Mouse (Mus musculus): ENCODE measurements around the gene Pink1. TPM values are rescaled to one million over a fixed set of nuclear protein-coding genes. Genes with fewer than 3 reads are reported as not detected.
"Not testable (repeated sequence)": the region's sequence is repeated elsewhere in the genome, so short reads cannot be mapped to it uniquely, and the experiment has no call there.

Gene Pink1
- polyA plus RNA-seq, 1 experiment from 2014 or later = 57.0 TPM

GRCm38 (mm10) chr4:138337341-138337740 lies 11.2 kb upstream of the Pink1 start:
- no peak for ATAC-seq (ENCODE audit: low FRiP score)
- Histone ChIP-seq H3K27me3 (0 out of 2 replicates have a peak, but pooled peaks cover 4% of the 10 kb centered on the region), H3K4me1 (no peaks in the 10 kb centered on the region), H3K27ac (no peak overlapping the region), H3K4me3 (replicated peaks) (no peak overlapping the region), H3K4me2 (no peak overlapping the region), H3K36me3 (replicated peaks) (no peaks in the 10 kb centered on the region), H3K9me3 (no peaks in the 10 kb centered on the region), H3K9ac (no peak overlapping the region)
- WGBS = 85% methylated on average over 9 of the region's 9 CpGs

- no peak for ATAC-seq (ENCODE audit: low FRiP score)
- no peaks in the 10 kb centered on the region for H3K36me3 ChIP-seq (replicated peaks)
- H3K9me3 ChIP-seq = no peaks in the 10 kb centered on the region
- no peak overlapping the region for H3K4me3 ChIP-seq (replicated peaks)
- no peak overlapping the region for H3K4me2 ChIP-seq
- 80% methylated on average over 5 of the region's 5 CpGs for WGBS
- H3K27me3 ChIP-seq = 0 out of 2 replicates have a peak, but pooled peaks cover 4% of the 10 kb centered on the region
- no peak overlapping the region for H3K27ac ChIP-seq
- H3K9ac ChIP-seq = no peak overlapping the region
- H3K4me1 ChIP-seq = no peaks in the 10 kb centered on the region
These were observed 10.8 kb upstream of the Pink1 start for GRCm38 (mm10) chr4:138336876-138337275.

DNA sequence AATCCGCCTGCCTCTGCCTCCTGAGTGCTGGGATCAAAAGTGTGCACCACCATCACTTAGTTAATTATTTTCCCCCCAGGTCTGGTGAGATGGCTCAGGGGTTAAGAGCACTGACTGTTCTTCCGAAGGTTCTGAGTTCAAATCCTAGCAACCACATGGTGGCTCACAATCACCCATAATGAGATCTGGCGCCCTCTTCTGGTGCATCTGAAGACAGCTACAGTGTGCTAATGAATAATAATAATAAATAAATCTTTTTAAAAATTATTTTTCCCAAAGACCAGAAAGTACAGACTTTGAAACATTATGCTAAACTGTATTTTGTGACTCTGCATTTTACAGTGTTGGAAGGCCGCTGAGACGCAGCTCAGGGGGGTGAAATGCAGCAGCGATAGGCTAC lies 9.5 kb upstream of the Pink1 start:
- no peak overlapping the region for H3K9ac ChIP-seq
- H3K4me2 ChIP-seq = no peak overlapping the region
- H3K4me1 ChIP-seq = no peaks in the 10 kb centered on the region
- no peaks in the 10 kb centered on the region for H3K36me3 ChIP-seq (replicated peaks)
- H3K9me3 ChIP-seq = no peaks in the 10 kb centered on the region
- WGBS = 84% methylated on average over 6 of the region's 6 CpGs
- H3K27ac ChIP-seq = no peak overlapping the region
- H3K4me3 ChIP-seq (replicated peaks) = no peak overlapping the region
- peaks cover 5% of the 10 kb centered on the region; the same call in 1 of the 2 replicates for H3K27me3 ChIP-seq
- no peak for ATAC-seq (ENCODE audit: low FRiP score)

GRCm38 (mm10) chr4:138335036-138335435 lies 8.9 kb upstream of the Pink1 start:
- no peaks in the 10 kb centered on the region for H3K4me1 ChIP-seq
- no peaks in the 10 kb centered on the region for H3K36me3 ChIP-seq (replicated peaks)
- ATAC-seq (ENCODE audit: low FRiP score) = no peak
- H3K9ac ChIP-seq = no peak overlapping the region
- peaks cover 5% of the 10 kb centered on the region; the same call in 1 of the 2 replicates for H3K27me3 ChIP-seq
- H3K4me2 ChIP-seq = no peak overlapping the region
- no peak overlapping the region for H3K4me3 ChIP-seq (replicated peaks)
- 84% methylated on average over 12 of the region's 12 CpGs for WGBS
- no peak overlapping the region for H3K27ac ChIP-seq
- H3K9me3 ChIP-seq = no peaks in the 10 kb centered on the region

DNA sequence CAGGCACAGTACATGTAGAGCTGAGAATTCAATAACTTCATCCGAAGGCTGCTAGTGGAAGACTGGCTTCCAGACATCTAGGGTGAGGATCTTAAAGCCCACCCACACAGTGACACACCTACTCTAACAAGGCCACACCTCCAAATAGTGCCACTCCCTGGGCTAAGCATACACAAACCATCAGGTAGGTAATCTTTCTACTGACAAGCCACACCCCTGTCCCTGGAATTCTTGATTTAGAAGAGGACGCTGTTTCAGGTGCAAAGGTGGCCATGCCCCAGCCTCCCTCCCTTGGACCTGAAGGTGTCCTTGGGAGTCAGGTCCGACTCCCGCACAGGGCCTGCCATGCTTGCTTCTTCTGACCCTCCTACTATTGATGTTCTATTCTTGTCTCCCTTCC lies 7.0 kb upstream of the Pink1 start:
- H3K9me3 ChIP-seq = no peaks in the 10 kb centered on the region
- no peak overlapping the region for H3K27ac ChIP-seq
- 89% methylated on average over 4 of the region's 4 CpGs for WGBS

DNA sequence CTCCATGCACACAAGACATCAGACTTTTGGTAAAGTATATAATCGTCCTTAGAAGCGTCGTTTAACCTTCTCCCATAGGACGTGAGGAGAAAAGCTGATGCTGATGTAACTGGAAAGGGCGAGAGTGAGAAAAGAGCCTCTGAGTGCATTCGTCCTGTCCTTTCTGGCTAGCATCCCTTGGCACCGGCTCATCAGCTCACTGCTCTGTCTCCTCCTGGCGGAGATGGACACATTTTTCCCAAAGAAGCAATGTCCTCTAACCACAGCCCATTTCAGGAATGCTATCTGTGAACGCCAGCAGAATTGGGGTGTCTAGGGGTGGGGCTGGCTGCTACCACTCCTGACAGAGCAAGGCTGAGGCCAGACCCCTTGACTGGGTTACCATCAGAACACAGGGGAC lies 5.5 kb upstream of the Pink1 start:
- H3K9ac ChIP-seq = no peak overlapping the region
- 83% methylated on average over 9 of the region's 9 CpGs for whole genome bisulfite sequencing
- H3K4me2 ChIP-seq = no peak overlapping the region
- no peaks in the 10 kb centered on the region for H3K36me3 ChIP-seq (replicated peaks)
- H3K4me3 ChIP-seq (replicated peaks) = no peak overlapping the region
- ATAC-seq (ENCODE audit: low FRiP score) = no peak
- no peak overlapping the region for H3K27ac ChIP-seq
- H3K4me1 ChIP-seq = peaks cover 4% of the 10 kb centered on the region; the same call in 1 of the 2 replicates
- H3K27me3 ChIP-seq = peaks cover 5% of the 10 kb centered on the region; the same call in 1 of the 2 replicates
- H3K9me3 ChIP-seq = no peaks in the 10 kb centered on the region

More for the DNA sequence above, 7.0 kb upstream of the Pink1 start:
- Histone ChIP-seq H3K36me3 (replicated peaks) (no peaks in the 10 kb centered on the region), H3K4me1 (peaks cover under 1% of the 10 kb centered on the region; the same call in 1 of the 2 replicates), H3K4me2 (no peak overlapping the region), H3K9ac (no peak overlapping the region), H3K4me3 (replicated peaks) (no peak overlapping the region), H3K27me3 (peaks cover 5% of the 10 kb centered on the region; the same call in 1 of the 2 replicates)
- ATAC-seq (ENCODE audit: low FRiP score) = no peak

- Histone ChIP-seq H3K4me2 (0 out of 2 replicates have a peak overlapping the region, but pooled peaks have one; percentile 10), H3K9me3 (no peaks in the 10 kb centered on the region)
These were observed 4.2 kb upstream of the Pink1 start for GRCm38 (mm10) chr4:138330264-138330671.

GRCm38 (mm10) chr4:138327891-138328470 lies 1.9 kb upstream of the Pink1 start:
- no peaks in the 10 kb centered on the region for H3K9me3 ChIP-seq
- ATAC-seq (ENCODE audit: low FRiP score) = no peak
- H3K4me1 ChIP-seq = peaks cover 18% of the 10 kb centered on the region
- WGBS = 75% methylated on average over 7 of the region's 7 CpGs
- peak overlapping the region; percentile 48 for H3K4me2 ChIP-seq
- H3K36me3 ChIP-seq (replicated peaks) = no peaks in the 10 kb centered on the region
- peaks cover 5% of the 10 kb centered on the region; the same call in 1 of the 2 replicates for H3K27me3 ChIP-seq
- peak overlapping the region; percentile 25 for H3K4me3 ChIP-seq (replicated peaks)
- H3K9ac ChIP-seq = no peak overlapping the region
- no peak overlapping the region for H3K27ac ChIP-seq

More at GRCm38 (mm10) chr4:138330264-138330671, 4.2 kb upstream of the Pink1 start:
- no peak overlapping the region for H3K4me3 ChIP-seq (replicated peaks)
- peaks cover 4% of the 10 kb centered on the region; the same call in 1 of the 2 replicates for H3K4me1 ChIP-seq
- H3K27ac ChIP-seq = no peak overlapping the region
- no peaks in the 10 kb centered on the region for H3K36me3 ChIP-seq (replicated peaks)
- H3K9ac ChIP-seq = no peak overlapping the region
- ATAC-seq (ENCODE audit: low FRiP score) = no peak
- WGBS = 14% methylated on average over 15 of the region's 15 CpGs
- peaks cover 5% of the 10 kb centered on the region; the same call in 1 of the 2 replicates for H3K27me3 ChIP-seq

DNA sequence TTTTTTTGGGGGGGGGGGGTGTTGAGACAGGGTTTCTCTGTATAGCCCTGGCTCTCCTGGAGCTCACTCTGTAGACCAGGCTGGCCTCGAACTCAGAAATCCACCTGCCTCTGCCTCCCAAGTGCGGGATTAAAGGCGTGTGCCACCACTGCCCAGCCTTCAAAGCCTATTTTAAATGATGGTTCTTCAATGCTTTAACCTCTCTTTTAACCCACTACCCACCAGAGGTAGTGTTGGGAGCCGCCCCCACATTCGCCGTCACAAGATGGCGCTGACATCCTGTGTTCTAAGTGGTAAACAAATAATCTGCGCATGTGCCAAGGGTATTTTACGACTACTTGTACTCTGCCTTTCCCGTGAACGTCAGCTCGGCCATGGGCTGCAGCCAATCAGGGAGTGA lies 1.0 kb upstream of the Pink1 start:
- ATAC-seq (ENCODE audit: low FRiP score); H3K27ac ChIP-seq; H3K36me3 ChIP-seq (replicated peaks); H3K4me3 ChIP-seq (replicated peaks); H3K4me2 ChIP-seq; H3K9me3 ChIP-seq; H3K9ac ChIP-seq; H3K27me3 ChIP-seq: not testable (repeated sequence)
- peaks cover 26% of the 10 kb centered on the region for H3K4me1 ChIP-seq
- WGBS = 59% methylated on average over 8 of the region's 12 CpGs

DNA sequence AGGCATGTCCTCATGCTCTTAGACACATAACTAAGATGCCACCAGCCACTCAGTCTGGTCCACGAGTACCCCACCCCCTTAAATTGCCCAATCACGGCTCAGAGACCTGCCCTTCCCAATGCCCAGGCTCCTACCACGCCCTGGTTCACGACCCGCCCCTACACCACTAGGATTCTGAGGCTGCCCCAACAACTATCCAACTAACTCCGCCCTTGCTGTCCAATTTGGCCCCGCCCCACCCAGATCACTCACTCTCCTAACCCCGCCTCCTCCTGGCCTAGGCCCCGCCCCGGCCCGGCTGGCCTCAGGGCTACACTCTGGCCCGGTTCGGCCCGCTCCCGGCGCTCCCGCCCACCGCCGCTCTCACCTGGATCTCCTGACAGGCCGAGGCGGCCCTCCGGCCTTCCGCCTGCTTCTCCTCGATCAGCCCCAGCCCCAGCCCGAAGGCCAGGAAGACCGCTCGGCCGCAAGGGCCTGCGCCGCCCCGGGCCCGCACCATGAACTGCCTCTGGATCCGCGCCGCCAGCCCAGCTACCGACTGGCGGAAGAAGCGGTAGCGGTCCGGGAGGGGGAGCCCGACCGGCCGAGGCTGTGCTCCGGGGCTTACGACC lies 536 bp downstream of the Pink1 start:
- H3K36me3 ChIP-seq (replicated peaks) = no peaks in the 10 kb centered on the region
- peak overlapping the region; percentile 98 for H3K27ac ChIP-seq
- H3K9ac ChIP-seq = peak overlapping the region; percentile 86
- peaks cover 31% of the 10 kb centered on the region for H3K4me1 ChIP-seq
- H3K9me3 ChIP-seq = no peaks in the 10 kb centered on the region
- ATAC-seq (ENCODE audit: low FRiP score) = peak; percentile 89
- H3K4me3 ChIP-seq (replicated peaks) = peak overlapping the region; percentile 83
- H3K4me2 ChIP-seq = peak overlapping the region; percentile 69
- WGBS = 1% methylated on average over 44 of the region's 45 CpGs
- no peaks in the 10 kb centered on the region for H3K27me3 ChIP-seq

DNA sequence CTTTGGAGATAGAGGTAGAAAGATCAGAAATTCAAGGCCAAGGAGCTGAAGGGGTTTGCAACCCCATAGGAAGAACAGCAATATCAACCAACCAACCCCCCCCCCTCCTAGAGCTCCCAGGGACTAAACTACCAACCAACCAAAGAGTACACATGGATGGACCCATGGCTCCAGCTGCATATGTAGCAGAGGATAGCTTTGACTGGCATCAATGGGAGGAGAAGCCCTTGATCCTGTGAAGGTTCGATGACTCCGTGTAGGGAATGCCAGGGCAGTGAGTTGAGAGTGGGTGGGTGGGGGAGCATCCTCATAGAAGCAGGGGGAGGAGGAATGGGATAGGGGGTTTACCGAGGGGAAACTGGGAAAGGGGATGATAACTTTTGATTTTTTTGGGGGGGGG lies 1.7 kb downstream of the Pink1 start:
- Histone ChIP-seq H3K4me3 (replicated peaks) (no peak overlapping the region), H3K9ac (no peak overlapping the region), H3K4me2 (no peak overlapping the region), H3K27ac (no peak overlapping the region), H3K9me3 (no peaks in the 10 kb centered on the region), H3K27me3 (no peaks in the 10 kb centered on the region), H3K4me1 (peaks cover 31% of the 10 kb centered on the region), H3K36me3 (replicated peaks) (peaks cover 5% of the 10 kb centered on the region; the same call in 1 of the 2 replicates)
- 90% methylated on average over 3 of the region's 3 CpGs for WGBS
- ATAC-seq (ENCODE audit: low FRiP score) = no peak

GRCm38 (mm10) chr4:138323753-138324152 lies 2.4 kb downstream of the Pink1 start:
- Histone ChIP-seq H3K4me3 (replicated peaks) (no peak overlapping the region), H3K36me3 (replicated peaks) (peaks cover 5% of the 10 kb centered on the region; the same call in 1 of the 2 replicates), H3K4me2 (peak overlapping the region; percentile 8; the same call in 1 of the 2 replicates), H3K9me3 (no peaks in the 10 kb centered on the region), H3K27ac (no peak overlapping the region), H3K27me3 (no peaks in the 10 kb centered on the region), H3K9ac (no peak overlapping the region), H3K4me1 (peaks cover 31% of the 10 kb centered on the region)
- WGBS = 76% methylated on average over 4 of the region's 4 CpGs
- ATAC-seq (ENCODE audit: low FRiP score) = no peak
